Mouse (Mus musculus): ENCODE measurements around the gene Slc40a1.

The Slc40a1 gene

DNA sequence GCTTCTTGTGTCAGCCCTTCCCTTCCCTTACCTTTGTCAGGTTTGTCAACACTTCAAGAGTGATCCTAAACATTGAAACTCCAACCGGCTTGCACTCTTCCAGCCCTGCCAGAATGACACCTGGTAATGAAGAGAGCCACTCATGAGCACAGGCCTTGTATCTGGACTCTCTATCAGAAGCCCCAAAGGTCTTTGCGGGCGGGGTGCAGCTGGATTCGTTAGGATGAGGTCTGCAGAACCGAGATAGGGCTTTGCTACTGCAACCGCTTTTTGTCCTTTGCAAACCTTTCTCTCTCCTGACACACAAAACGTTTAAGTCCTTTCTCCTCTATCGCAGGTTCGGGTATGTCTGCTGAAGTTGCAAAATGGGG, at the start of gene Slc40a1:
Gene Slc40a1, minus strand, starts transcription at position 131 of the 371 bp plus-strand sequence.
- no peak for DNase-seq (ENCODE audit: low spot score)

DNA sequence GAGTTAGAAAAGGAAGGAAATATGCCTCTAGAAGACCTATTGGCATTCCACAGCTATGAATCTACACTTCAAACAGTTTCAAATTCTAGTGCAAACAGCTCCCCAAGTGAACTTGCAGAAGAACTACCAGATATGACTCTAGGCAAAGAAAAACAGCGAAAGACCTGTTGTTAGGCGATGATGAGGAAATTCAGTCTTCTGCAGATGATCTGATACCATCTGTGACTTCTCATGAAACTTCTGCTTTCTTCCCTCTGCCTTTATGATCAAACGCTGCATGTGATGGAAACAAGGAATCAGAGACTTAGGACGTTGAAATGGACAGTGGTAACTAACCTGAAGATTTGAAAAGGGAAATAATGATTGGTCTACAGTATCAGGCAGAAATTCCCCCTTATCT, 45.0 kb upstream of the Slc40a1 start:
- no peak for DNase-seq (ENCODE audit: low spot score)

DNA sequence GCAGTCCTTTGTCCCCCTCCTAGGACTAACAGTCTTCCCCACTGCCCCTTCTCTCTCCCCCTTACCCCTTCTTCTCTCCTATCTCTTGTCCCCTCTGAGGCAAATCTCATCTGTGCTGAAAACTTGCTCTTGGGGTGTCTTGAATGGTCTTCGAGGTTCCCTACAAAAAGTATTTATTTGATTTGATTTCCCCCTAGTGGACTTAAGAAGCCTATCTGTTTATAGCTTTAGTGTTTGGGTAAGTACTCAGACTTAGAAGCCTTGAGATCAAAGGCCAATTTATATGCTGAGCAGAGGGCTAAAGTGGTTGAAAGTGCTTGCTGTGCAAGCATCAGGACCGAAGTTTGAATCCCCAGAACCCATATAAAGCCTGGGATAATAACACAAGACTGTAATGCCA, 22.7 kb upstream of the Slc40a1 start:
- no peak for DNase-seq (ENCODE audit: low spot score)

DNA sequence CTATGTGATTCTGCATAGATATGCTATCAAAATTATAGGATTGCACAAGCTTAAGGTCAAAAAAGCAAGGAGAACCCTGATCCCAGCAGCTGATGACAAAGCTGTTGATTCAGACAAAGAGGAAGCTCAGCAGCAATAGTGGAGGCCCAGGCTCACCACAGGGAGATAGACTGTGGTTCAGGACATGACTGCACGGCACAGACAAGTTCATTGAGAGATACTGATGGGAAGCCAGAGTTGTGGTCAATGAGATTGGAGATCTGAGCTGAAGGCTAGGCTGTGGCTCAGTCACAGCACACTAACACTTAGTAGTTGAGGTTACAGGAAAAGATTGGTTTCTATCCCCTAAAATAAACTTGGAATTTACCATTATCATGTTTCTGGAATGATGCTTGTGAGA, 21.5 kb upstream of the Slc40a1 start:
- no peak for DNase-seq (ENCODE audit: low spot score)

DNA sequence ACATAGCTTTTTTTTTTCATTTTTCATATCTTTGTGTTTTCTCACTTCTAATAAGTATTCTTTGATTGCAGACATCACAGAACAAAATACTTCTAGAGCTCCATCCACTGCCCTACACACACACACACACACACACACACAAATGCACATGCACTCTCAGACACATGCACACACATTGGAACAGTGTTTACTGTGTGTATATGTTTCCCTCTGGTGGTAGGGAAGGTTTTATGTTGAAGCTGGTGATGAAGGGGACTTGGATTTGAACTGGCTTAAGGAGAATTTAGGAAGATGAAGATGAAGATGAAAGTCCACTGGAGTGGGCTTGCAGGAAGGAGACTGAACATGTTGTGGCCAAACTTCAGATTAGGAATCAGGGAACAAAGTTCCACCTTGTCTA, 4.8 kb upstream of the Slc40a1 start:
- DNase-seq (ENCODE audit: low spot score), result no peak

DNA sequence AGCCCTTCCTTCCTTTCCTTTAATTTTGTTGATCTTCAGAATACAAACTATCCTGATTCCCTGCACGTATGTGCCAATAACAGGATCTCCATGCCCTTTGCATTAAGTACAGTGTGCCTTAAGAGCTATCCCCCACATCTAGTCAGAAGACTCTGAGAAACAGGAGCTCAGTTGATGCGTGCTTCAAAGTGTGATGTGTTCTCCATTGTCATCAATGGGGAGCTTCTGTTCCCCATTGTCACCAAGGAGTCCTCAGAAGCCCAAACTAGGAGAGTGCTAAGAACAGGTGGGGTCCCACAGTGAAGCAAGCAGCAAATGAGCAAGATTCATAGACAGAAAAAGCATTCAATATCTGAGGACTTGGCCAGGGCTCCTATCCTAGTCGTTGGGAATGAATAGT, 588 bp upstream of the Slc40a1 start:
- DNase-seq (ENCODE audit: low spot score), result no peak

DNA sequence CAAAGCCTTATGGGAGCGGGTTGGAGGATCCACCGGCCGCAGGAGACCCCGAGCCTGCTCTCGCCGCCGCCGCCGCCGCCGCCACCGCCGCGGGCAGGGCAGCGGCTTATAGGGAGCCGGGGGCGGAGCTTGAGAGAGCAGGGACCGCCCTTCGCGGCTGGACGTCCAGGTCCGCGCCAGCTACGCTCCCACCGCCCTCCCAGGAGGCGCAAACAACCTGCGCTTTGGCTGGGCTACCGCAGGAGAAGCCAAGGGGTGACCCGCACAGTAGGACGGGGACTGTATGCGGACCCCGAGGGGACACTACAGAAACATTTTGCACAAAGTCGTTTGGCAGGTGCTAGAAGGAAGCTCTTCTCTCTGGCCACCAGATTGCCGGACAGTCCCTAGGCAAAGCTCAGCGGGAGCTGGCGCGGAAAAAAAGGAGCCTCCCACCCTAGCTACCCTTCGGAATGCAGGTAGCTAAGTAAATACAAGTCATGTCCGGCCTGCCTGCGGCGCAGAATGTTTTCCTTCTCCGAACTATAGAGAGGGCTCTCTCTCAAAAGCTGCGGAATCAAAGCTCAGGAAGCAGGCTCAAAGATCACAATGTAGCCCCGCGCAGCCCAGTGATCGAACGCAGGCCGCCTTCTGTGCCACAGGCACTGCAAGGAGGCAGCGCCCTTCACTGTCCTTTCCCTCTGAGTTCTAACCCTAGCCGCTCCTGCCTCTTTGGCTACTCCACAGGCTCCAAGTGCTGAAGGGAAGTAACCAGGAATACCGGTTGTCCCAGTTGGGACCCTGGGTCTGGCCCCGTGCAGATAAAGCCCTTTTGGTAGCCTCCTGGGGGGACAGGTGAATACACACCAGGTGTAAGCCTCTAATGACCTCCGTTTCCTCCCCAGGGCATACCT, 577 bp downstream of the Slc40a1 start:
- no peak for DNase-seq (ENCODE audit: low spot score)

DNA sequence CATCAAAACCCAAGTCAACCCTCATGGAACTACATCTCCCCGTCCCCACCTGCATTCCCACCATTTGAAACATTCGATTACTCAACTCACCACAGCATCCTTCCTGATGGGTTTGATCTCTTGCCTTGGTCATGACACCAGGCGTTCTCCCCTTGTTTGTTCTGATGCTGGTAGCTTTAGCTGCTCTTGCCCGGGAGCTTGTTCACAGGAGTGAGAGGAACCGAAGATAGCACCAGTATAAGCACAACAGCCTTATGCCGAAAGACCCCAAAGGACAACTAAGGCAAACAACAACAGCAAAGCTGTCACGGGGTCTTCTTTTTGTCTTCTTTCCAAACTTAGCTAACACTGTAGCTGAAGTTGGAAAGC, 1.2 kb downstream of the Slc40a1 start:
- no peak for DNase-seq (ENCODE audit: low spot score)

DNA sequence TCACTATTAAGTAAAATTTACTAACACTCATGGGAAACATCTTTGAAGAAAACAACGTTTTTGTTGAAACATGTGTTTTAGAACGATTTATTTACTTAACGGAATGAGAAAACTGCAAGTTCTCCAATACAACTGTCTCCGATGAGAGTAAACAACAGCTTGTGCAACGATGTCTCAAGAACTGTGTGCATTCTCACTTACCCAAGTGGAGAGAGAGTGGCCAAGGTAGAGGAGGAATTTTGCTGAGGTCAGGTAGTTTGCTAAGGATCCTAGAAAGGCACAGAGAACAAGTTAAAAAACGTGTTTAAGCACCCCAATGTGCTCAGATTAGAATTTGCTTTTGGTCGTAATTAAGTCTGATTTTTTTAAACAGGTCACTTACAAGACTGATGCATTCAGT, 1.8 kb downstream of the Slc40a1 start:
- DNase-seq (ENCODE audit: low spot score), result no peak

DNA sequence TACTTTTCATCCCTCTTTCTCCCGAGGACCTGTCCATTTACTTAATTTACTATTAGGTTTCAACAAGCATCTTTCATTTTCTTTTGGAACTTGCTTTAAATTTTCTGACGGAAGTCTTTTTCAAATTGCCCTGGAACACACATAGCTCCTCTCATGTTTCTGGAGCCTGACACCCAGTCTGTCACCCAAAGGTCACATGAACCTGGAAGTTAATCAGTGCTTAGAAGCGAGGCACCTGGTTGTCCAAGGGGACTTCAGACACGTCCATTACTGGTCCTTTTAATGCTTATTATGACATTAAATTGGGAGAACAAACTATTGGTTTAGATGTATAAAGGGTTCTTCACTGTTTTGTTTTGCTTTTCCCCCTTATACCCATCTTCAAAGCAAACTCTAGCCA, 3.0 kb downstream of the Slc40a1 start:
- DNase-seq (ENCODE audit: low spot score), result no peak

DNA sequence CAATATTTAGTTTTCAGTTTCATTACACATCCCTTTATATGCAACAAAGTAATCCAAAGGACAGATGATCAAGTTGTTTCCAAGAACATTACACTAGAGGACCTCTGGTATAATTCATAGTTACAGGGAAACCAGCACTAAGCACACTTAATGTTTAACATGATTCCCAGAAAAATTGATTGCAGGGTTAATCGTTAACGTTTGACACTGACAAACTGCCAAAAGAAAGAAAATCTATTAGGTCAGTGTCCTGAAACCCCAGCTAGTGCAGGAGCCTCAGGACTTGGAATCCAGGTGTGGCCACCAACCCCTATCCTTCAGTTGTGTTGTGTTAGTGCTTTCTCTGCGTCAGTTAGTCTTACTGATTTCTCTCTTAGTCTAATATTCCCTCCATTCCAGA, 5.6 kb downstream of the Slc40a1 start:
- no peak for DNase-seq (ENCODE audit: low spot score)

DNA sequence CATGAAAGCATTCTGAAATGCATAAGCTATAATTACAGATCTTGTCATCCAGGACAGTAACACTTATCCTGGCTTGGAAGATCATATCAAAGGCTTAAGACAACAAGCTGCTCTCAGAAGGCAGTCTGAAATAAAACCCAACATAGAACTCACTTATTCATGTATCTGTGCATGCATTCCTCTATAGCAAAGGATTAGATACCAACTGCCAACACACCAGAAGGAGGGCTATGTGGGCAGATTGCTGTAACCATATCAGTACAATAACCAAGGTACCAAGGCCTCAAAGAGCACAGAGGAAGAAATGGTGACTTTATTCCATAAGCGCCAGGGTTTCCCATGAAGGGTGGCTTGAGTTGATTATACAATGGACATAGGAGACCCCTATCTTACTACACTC, 6.6 kb downstream of the Slc40a1 start:
- DNase-seq (ENCODE audit: low spot score), result no peak

DNA sequence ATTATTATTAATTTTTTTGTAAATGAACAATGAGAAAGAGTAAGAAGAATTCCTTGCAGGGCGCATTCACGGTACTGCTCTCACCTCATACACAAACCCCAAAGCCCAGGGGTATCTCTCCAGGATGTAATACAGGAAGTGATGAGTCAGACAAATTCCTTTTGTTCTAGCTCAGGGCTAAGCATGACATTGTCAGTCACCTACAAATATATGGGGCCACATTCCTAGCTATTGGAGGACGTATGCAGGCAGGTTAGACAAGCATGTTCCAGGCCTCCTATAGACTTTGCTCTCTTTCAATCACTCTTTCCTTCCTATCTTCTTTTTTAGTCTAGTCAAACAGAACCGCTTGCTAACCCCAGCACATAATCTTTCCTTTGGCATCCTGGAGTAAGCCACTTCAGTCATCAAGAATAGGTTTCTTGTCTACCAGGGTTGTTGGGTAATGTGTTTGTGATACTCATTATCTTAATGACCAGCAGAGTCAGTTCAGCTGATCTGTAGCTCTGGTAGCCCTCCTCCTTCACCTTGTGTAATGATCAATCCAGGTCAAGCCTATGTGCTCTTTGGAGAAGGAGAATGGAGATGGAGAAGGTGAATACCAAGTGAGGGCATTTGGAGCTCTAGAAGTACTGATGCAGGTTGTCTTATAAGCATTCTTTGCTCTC, 9.1 kb downstream of the Slc40a1 start:
- no peak for DNase-seq (ENCODE audit: low spot score)

DNA sequence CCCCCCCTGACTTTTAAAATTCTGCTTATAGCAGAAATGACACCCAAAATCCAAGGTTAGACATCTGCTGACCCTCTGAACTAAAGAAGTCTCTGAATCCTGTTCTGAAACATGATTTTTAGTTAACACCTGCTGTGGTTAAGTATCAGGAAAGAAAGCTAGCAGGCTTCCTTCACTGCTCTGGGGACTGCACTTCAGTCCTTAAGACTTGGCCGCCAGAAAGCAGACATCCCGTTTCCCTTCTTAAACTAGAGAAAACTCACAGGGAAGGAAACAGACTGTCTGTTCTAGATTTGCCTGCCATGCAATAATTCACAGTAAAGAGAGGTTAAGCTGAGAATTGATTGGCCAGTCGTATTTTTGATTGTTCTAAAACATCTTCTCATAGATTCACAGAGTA, 10.1 kb downstream of the Slc40a1 start:
- no peak for DNase-seq (ENCODE audit: low spot score)

DNA sequence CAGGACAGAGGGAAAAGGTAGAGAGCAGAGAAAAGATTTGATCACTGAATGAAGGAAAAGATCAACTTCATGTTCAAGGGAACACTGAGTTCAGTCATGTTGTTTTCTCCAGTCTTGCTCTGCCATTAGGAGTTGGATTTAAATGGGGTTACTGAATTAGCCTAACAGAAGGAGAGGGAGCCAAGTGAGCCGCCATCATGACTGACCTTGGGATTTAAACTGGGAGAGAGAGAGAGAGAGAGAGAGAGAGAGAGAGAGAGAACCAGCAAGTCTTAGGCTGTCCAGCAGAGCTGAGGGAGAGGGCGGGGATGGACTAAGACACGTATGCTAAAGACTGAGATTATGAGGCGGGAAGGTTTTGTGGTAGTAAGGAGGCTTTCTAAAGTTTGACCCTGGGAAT, 12.1 kb downstream of the Slc40a1 start:
- no peak for DNase-seq (ENCODE audit: low spot score)

DNA sequence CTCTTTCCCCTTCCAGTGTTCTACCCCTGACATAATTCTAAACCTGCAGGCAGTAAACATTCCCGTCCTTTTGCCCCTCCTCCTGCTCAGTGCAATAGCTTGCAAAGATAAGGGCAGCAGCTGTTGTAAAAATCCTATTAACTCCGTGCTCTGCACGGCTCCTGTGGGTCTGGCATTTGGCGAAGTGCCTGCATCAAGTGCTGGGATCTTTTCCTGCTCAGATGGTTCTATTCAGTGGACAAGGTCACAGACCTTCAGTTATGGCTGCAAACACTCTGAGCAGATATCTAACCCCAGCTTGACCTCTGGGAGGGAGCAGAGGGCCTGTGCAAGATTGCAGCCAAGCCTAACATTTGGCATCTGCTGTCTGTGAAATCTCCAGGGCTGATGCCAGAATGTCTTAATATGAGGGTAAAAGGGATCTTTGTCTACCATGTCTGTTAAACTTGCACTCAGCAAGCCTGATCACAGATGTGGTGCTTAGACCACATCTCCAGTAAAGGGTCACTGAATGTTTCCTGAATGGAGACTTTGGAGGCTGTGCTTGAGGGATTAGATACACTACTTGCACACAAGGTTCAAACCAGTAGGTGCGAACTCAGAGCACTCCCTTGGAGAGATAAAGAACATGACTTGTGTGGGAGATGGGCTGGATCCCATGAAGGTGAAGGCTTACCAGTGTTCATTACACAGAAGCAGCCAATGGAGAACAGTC, 21.1 kb downstream of the Slc40a1 start:
- no peak for DNase-seq (ENCODE audit: low spot score)

DNA sequence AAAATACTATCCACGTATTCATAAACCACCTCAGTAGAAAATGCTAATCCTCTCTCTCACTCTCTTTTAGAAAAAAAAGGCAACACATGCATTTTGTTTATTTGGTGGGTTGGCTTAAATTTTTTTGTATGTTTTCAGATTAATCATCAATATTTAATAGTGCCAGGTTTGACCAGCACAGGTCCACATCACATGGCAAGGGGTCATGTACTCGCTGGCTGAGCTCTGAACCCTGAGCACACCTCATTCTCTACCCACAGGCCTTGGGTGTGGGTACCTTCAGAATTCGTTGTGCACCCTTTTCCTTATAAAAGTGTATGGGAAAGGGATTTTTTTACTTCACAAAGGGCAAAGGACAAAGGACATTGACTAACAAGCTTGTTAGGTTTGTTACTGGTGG, 22.2 kb downstream of the Slc40a1 start:
- DNase-seq (ENCODE audit: low spot score), result no peak

DNA sequence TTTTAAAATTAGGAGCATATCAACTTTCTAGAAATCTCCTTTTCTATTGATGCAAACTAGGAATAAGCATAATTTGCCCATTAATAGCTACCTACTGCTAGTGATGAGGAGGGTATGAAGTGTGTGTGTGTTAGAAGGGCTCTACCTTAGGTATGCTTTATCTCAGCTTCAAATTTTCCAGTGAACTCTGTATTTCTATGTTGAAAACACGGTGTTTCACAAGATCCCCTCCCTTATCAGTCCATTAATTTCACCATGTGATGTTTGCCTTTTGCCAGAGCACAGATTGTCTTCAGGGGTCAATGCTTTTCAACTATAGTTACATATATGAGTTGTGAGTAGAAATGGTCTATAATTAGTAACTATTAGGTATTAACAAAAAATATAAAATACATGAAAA, 28.3 kb downstream of the Slc40a1 start:
- DNase-seq (ENCODE audit: low spot score), result no peak

DNA sequence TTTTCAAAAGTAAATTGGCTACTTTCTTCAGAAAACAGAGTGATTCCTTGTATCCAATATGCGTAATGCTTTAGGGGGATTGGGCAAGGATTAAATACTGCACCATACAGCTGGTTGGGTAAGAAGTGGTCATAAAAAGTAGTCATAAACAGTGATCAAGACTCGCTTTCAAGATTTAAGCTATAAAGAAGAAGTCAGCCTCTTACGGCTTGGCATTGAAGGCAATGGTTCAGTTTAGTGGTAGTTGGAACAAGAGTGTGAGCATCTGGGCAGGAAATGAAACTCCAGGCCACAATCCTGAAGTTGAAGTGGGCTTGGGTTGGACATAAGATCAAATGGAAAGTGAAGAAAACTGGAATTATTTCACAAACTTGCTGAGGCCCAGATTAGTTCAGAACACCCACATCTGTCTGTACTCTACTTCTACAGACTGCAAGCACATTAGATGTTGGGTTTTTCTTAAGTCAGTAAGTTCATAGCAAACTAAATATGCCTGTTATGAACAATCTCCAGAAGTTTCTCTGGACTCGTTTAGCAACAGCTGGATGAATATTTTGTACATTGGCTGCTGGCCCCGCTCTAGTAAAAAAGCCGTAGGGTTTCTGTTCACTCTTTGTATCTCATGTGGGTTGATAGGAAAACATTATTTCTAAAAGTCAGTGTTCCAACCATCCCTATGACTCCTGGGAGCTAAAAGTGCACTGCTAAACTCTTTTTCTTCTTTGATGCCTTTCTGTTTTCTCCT, 32.0 kb downstream of the Slc40a1 start:
- DNase-seq (ENCODE audit: low spot score), result no peak

DNA sequence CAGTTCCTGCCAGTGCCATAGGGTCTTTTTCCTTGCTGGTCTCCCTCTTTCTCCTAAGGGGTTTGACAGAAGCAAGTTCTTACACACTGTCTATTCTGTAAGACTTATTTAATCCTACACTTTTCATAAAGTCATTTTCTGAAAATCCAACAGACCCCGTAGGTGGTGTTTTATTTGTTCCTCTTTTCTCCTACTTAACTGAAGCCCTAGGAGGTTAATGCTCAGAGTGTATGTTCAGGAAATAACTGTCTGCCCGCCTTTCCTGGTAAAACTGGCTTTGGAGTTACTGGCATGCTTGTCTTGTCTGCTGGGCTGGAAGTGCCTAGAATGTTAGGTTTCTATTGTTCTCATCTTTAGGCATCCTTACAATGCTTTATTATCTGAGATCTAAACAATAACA, 34.3 kb downstream of the Slc40a1 start:
- DNase-seq (ENCODE audit: low spot score), result no peak

DNA sequence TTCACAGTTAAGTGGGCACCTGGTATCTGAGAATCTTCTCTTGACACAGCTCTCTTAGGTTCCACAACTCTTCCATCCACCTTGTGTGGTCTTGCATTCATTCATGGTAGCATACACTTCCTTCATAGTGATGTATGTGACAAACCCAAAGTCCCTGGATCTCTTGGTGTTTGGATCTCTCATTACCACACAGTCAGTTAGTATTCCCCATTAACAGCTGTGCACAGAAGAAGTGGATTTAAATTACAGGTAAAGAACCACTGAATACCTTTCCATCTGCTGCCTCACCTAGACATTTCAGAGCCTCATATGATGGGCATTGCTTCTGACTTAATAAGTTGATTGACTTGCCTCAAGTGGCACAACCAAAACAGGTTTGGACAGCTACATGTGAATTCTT, 36.1 kb downstream of the Slc40a1 start, which contains the start of gene Gm5269:
Gene Gm5269, minus strand, starts transcription at position 101 of the 400 bp plus-strand sequence.
- DNase-seq (ENCODE audit: low spot score), result no peak

DNA sequence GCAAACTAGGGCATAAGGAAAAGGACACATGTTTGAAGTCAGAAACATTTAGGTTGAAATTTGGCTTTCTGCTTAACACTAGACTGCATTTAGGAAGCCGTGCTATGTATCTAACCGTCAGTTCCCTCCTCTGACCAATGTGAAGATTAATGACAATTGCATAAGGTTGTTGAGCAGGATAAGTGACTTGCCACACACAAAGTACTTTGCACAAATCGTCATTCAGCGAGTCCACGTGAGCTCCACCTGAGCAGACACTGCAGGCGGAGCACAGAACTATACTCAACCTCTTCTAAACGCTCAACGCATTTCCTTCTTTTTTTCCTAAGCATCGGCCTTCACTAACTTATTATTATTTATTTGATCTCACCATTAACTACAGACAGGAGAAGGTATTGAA, 39.5 kb downstream of the Slc40a1 start:
- no peak for DNase-seq (ENCODE audit: low spot score)
